Mouse (Mus musculus): ENCODE results near the gene Ccdc34.

Ccdc34 gene

DNA sequence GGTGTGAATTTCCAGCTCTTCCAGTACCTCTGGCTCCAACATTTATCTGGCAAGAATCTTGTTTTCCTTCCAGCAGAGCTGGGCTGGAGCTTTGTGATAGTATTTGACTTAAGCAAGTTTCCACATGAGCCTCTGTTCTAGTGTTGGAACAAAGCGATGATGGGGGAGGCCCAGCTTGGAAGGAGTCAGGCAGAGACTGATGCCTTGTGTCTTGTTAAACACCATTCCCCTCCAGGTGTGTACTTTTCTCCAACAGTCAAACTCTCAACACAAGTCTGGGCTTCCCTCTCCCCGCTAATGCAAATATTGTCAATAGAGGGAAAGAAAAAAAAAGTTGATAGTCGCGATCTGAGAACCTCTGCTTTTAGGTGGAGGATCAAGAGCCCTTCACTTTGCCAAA lies 196.7 kb downstream of the Ccdc34 start:
- DNase-seq (ENCODE audit: low spot score in 2 of 2) = no peak

DNA sequence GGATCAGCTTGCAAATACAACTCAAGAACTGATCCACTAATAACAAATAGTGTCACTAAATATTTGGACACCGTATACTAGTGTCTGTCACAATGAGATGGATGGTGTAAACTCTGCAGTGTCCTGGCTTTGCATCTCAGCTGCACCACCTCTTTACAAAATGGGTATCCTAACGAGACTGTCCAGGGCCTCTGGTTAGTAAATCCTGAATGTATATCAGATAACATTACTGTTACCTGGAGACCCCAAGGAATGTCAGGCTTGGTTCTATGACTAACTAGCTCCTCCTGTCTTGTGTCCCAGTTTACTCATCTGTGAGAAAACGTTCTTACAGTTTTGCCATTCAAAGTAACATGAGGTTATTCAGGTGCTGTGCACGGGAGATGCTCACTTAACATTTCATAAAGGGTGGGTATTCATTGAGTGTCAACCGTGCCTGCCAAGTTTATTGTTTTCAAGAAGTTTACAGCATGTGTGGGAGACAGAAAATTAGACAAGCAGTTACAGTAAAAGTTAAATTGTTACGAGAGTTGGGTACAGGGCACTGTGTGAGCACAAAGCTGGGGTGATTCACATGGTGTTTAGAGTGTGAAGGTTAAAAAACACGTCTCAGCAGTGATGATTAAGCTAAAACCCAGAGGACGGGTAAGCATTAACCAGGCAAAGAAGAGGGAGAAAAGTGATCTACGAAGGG lies 197.5 kb downstream of the Ccdc34 start:
- no peak for DNase-seq (ENCODE audit: low spot score in 2 of 2)

DNA sequence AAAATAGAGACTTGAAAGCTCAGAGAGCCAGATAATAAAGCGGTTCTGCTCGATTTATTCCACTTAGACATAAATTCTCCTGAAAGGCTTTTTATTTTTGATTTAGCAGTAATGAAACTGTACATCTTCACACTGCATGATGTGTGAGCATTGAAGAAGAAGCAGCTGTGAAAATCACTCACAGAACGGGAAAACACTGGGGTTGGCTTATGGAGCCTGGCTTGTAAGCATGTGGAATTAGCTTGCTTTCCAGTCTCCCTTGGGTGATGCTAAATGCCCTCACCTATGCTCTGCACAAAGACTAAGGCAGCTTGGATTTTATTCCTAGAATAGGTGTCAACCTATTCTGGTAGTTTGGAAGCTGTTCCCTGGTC lies 198.1 kb downstream of the Ccdc34 start:
- no peak for DNase-seq (ENCODE audit: low spot score in 2 of 2)

DNA sequence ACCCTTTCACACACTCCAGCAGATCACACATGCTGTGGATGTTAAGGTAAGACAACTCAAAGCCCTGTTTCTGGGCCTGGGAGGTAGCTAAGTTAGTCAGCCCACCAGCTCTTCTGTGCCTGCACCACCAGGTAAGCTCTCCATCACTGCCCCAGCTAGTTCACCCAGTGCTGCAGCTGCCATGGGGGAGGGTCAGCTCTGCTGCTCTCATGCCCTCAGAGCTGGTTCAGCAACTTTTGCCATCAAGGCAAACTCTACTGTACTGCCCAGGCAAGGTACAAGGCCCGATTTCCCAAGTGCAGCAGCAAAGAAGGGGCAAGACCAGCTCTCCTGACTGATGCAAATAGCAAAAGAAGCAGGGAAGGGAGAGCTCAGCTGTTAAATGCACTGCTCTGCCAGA lies 202.9 kb downstream of the Ccdc34 start:
- DNase-seq (ENCODE audit: low spot score in 2 of 2) = no peak

DNA sequence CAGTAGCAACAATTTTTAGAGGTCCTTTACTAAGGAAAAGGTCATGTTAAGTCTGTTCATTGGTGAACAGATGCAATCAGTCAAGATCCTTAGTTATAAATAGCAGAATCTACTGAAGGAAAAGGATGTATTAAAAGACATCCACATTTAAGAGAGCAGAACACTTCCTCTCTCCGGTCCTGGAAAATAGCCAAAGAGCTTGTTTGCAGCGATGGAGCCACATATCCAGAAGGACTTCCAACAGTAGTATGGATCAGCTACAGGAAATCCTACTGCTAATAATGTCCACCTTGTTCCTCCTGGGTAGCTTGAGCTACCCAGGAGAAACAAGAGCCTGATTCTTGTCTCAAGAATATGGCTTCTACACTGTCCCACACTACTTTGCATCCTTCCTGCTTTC lies 205.2 kb downstream of the Ccdc34 start:
- DNase-seq (ENCODE audit: low spot score in 2 of 2) = no peak

Data from right cerebral cortex, postnatal 10 days (tissue).